Mouse (Mus musculus) midbrain, postnatal 0 days (tissue): ENCODE measurements around the gene Commd1. TPM values are rescaled to one million over a fixed set of nuclear protein-coding genes. Genes with fewer than 3 reads are reported as not detected.

Experiments used
- ATAC-seq: fragments of 200-750 bp; cut with Nextera tagmentation; 2 replicates; pipeline ENCODE4 v1.8.0; 2017; ENCODE audit warnings: moderate number of reproducible peaks, mild to moderate bottlenecking, moderate TSS enrichment, moderate library complexity; ENCODE audit not compliant: low FRiP score
- DNase-seq: peaks from one replicate; pipeline ENCODE4 v3.0.0-alpha.2; 2015; ENCODE audit warnings: low spot score
- H3K27ac ChIP-seq: fragments of 300-500 bp; sonication (generic); 2 replicates; pipeline ENCODE4 v1.5.1; 2014; ENCODE audit warnings: low read depth, mild to moderate bottlenecking, low read length, mixed read lengths
- H3K27me3 ChIP-seq: fragments of 300-500 bp; sonication (generic); 2 replicates; pipeline ENCODE4 v1.6.1; 2014; ENCODE audit warnings: low read length, control low read depth, mixed read lengths; ENCODE audit not compliant: insufficient read depth
- H3K36me3 ChIP-seq: fragments of 300-500 bp; sonication (generic); 2 replicates; pipeline ENCODE4 v1.6.1; 2014; ENCODE audit warnings: low read length, control low read depth, mixed read lengths; ENCODE audit not compliant: insufficient read depth
- H3K4me1 ChIP-seq: fragments of 300-500 bp; sonication (generic); 2 replicates; pipeline ENCODE4 v1.6.1; 2014; ENCODE audit warnings: mild to moderate bottlenecking, control low read depth, antibody characterized with exemption, low read length, mixed read lengths; ENCODE audit not compliant: insufficient read depth
- H3K4me2 ChIP-seq: fragments of 300-500 bp; sonication (generic); 2 replicates; pipeline ENCODE4 v1.6.1; 2014; ENCODE audit warnings: low read depth, mild to moderate bottlenecking, low read length, mixed read lengths; ENCODE audit not compliant: poor library complexity, severe bottlenecking
- H3K4me3 ChIP-seq: fragments of 300-500 bp; sonication (generic); 2 replicates; pipeline ENCODE4 v1.5.1; 2014; ENCODE audit warnings: low read depth, mild to moderate bottlenecking, low read length, moderate library complexity
- H3K9ac ChIP-seq: fragments of 300-500 bp; sonication (generic); replicated peaks from 2 replicates; pipeline ENCODE4 v1.6.1; 2014; ENCODE audit warnings: mild to moderate bottlenecking, low read length, moderate library complexity, mixed read lengths; ENCODE audit not compliant: poor library complexity, severe bottlenecking
- H3K9me3 ChIP-seq: fragments of 300-500 bp; sonication (generic); 2 replicates; pipeline ENCODE4 v1.6.1; 2016; ENCODE audit warnings: low read length, control low read depth
- CTCF ChIP-seq: IDR thresholded peaks from 2 replicates; pipeline ENCODE4 v1.5.1; 2016; ENCODE audit warnings: antibody characterized with exemption, mild to moderate bottlenecking
- WGBS: fragments of 180-500 bp; shearing (Covaris S2); extraction: QIAGEN DNeasy Blood & Tissue Kit; methylation state at CpG from one replicate; pipeline ENCODE4 v1.1.7; 2014; 5-methylcytosine and 5-hydroxymethylcytosine counted together
- polyA plus RNA-seq: library from polyadenylated mRNA; unstranded; fragments of >200 nt; fragmentation: Nextera tagmentation; extraction: Ambion mirVana; gene quantifications from 2 replicates; pipeline ENCODE4 v1.2.1, GENCODE M21; 2015
- total RNA-seq: library from RNA; depleted of rRNA; stranded (reverse); fragments of >200 nt; gene quantifications from 2 replicates; pipeline ENCODE4 v1.2.3, GENCODE M21; 2014

The Commd1 gene
- total and polyA plus RNA-seq, 2 experiments from 2014 or later, result 23.5 to 221 TPM

DNA sequence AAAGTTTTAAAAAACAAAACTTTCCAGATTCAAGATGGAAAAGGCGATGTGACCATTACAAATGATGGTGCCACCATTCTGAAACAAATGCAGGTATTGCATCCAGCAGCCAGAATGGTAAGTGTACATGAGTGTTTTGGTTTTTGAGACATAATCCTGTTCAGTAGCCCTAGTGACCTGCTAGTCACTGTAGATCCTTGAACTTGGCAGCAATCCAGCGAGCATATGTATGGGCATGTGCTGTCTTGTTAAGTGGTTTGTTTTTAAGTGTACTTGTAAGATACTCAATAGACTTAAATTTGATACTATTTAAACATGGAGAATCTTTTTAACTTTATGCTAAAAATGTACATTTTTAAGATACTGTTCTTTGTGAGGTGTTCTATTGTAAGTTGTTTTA is 12.1 kb upstream of the Commd1 start:
- Histone ChIP-seq H3K9me3 (no peaks in the 10 kb centered on the region), H3K4me1 (peaks cover 10% of the 10 kb centered on the region; the same call in 1 of the 2 replicates), H3K4me2 (no peak overlapping the region), H3K9ac (no peak overlapping the region), H3K27me3 (no peaks in the 10 kb centered on the region), H3K27ac (no peak overlapping the region), H3K36me3 (peaks cover 40% of the 10 kb centered on the region), H3K4me3 (no peak overlapping the region)
- DNase-seq (no peak), ATAC-seq (no peak)
- 91% methylated on average over 2 of the region's 2 CpGs for WGBS
- TF ChIP-seq CTCF, result no peak

DNA sequence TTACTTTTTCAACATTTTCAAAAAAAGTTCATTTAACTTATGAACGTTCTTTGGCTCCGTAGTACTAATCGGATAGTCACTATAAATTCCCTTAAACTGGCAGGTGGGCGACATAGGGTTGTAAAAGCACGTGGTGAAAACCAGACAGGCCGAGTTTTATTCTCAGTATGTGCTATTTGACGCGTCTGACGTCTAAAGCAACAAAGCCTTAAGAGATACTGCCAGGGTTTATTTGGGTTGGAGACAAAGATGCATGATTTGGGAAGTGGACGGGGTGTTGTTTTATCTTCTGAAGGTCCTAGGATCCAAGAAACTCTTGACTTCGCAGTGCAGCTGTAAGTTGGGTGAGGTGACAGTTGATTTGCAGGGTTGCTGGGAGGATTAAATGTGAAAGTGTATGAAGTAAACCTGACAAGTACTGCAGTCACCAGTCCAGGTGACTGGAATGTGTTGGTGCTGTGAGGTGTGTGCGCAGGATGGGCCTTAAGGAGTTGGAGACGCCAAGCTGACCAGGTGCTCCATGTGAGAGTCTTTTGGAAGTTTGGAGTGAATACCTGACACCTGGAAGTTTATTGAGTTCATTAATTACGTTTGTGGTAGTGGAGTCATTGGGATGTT is 9.1 kb upstream of the Commd1 start:
- H3K4me3 ChIP-seq, result peak overlapping the region; percentile 86
- H3K36me3 ChIP-seq, result peaks cover 19% of the 10 kb centered on the region
- H3K9ac ChIP-seq, result peak overlapping the region; percentile 92
- DNase-seq (no peak), ATAC-seq (no peak)
- peak overlapping the region; percentile 80 for H3K4me2 ChIP-seq
- H3K27ac ChIP-seq, result peak overlapping the region; percentile 90; the same call in 1 of the 2 replicates
- WGBS, result 12% methylated on average over 14 of the region's 14 CpGs
- no peaks in the 10 kb centered on the region for H3K27me3 ChIP-seq
- H3K4me1 ChIP-seq, result peaks cover 10% of the 10 kb centered on the region; the same call in 1 of the 2 replicates
- TF ChIP-seq CTCF, result no peak
- H3K9me3 ChIP-seq, result no peaks in the 10 kb centered on the region

DNA sequence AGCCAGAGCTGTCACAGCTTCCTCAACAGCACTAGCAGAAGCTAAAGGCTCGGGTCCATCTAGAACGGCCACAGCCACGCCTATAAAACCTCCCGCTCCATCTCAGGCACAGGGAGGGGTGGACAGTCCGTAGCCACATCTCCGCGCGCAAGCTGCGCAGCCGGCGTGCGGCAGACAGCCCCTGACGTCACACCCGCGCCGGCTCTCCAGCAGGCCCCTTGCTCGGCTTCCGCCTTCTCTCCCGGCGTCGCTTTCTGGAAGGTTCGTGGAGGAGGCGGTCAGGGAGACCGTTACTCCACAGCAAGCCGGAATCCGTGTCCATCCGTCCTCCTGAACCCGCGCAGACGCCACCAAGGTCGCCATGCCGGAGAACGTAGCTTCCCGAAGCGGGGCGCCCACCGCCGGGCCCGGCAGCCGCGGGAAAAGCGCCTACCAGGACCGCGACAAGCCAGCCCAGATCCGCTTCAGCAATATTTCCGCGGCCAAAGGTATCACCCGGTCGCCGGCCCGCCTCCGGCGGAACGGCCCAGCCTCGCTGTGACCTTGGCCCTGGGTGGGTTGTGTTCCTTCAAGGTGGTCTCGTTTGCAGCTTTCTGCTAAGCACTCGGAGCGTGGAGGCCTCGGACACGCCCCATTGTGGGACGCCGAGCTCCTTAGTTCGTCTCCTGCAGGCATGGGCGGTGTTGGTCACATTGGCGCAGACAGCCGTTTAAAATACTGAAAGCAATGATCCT is 8.4 kb upstream of the Commd1 start, which contains the start of gene Cct4:
TSS of gene Cct4 (plus strand) at position 127 of the 734 bp plus-strand sequence.
- Histone ChIP-seq H3K27me3 (no peaks in the 10 kb centered on the region), H3K9ac (peak within 1 kb of the TSS; percentile 92), H3K27ac (peak within 1 kb of the TSS; percentile 90), H3K4me2 (peak within 1 kb of the TSS; percentile 80), H3K36me3 (peaks cover 14% of the 10 kb centered on the region), H3K4me1 (peaks cover 10% of the 10 kb centered on the region; the same call in 1 of the 2 replicates), H3K4me3 (peak within 1 kb of the TSS; percentile 86), H3K9me3 (no peaks in the 10 kb centered on the region)
- WGBS, result under 1% methylated on average over 64 of the region's 66 CpGs
- no peak for TF ChIP-seq CTCF
- DNase-seq, result peak; percentile 96
- peak; percentile 98 for ATAC-seq

DNA sequence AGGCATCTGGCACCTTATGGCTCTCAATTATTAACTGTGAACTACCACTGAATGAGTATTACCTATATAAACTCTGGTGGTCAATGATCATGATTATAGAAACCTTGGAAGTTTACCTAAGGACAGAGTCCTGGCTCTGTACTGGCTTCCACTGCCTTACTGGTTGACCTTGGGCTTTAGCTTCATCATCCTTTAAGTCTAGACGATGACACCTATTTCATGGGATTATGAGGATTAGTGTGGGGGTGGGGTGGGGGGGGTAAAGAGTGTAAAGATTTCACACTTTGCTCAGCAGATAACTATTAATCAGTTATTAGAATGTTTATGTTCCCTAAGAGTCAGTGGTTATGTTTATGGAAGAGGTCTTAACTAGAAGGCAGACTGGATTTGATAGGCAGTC is 7.6 kb upstream of the Commd1 start:
- ATAC-seq (peak; percentile 10; the same call in 1 of the 2 replicates), DNase-seq (no peak)
- peak overlapping the region; percentile 90 for H3K27ac ChIP-seq
- peak overlapping the region; percentile 80 for H3K4me2 ChIP-seq
- H3K9ac ChIP-seq, result peak overlapping the region; percentile 92
- H3K36me3 ChIP-seq, result peaks cover 10% of the 10 kb centered on the region
- H3K27me3 ChIP-seq, result no peaks in the 10 kb centered on the region
- no peaks in the 10 kb centered on the region for H3K9me3 ChIP-seq
- peak overlapping the region; percentile 86 for H3K4me3 ChIP-seq
- WGBS, result 13% methylated on average over 1 of the region's 1 CpGs
- peaks cover 10% of the 10 kb centered on the region; the same call in 1 of the 2 replicates for H3K4me1 ChIP-seq
- TF ChIP-seq CTCF, result no peak

DNA sequence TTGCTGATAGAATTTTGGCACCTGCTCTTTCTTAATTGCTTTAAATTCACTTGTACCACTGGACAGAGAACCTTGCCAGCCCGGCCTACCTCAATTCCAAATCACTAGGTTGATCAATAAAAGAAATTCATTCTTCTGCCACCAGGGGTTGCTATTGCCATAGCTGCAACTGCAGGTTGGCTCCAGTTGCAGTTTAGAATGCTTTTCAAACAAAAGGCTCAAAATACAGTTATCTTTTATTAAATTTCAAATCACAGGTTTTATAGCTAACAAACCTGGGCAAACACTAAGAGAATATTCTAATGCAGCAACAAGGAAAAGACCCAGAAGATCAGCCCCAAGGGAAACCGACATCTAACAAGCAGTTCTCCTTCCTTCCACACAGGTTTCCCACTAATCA is 5.2 kb upstream of the Commd1 start:
- peak; percentile 83 for DNase-seq
- 44% methylated on average over 2 of the region's 2 CpGs for WGBS

DNA sequence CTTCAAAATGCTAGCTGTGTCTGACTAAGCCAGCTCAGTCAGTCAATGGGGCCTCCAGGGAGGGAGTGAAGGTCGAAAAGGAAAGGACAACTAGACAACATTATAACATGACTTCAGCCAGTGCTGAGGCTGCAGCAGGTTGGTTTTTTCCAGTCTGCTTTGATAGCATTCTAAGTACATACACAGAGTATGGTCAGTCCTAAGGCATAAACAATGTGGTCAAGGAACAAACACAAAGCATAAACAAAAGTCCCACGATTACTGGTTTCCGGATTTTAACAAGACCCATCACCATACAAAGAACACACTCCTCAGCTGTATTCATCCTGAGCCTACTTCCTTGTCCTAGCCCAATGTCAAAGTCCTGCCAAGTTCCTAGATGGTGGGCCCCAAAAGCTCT is 3.3 kb upstream of the Commd1 start:
- Histone ChIP-seq H3K9me3 (no peaks in the 10 kb centered on the region), H3K27ac (no peak overlapping the region)
- 87% methylated on average over 3 of the region's 3 CpGs for WGBS

More for the DNA sequence above, 5.2 kb upstream of the Commd1 start:
- Histone ChIP-seq H3K27me3 (no peaks in the 10 kb centered on the region), H3K4me3 (no peak overlapping the region), H3K27ac (no peak overlapping the region), H3K4me1 (peaks cover 9% of the 10 kb centered on the region; the same call in 1 of the 2 replicates), H3K9me3 (no peaks in the 10 kb centered on the region), H3K4me2 (no peak overlapping the region), H3K9ac (no peak overlapping the region), H3K36me3 (no peaks in the 10 kb centered on the region)
- peak; percentile 89 for TF ChIP-seq CTCF
- ATAC-seq, result no peak

More for the DNA sequence above, 3.3 kb upstream of the Commd1 start:
- H3K4me1 ChIP-seq, result peaks cover 2% of the 10 kb centered on the region; the same call in 1 of the 2 replicates
- no peak for TF ChIP-seq CTCF
- H3K9ac ChIP-seq, result no peak overlapping the region
- DNase-seq (no peak), ATAC-seq (no peak)
- no peaks in the 10 kb centered on the region for H3K36me3 ChIP-seq
- H3K4me3 ChIP-seq, result no peak overlapping the region
- H3K27me3 ChIP-seq, result no peaks in the 10 kb centered on the region
- H3K4me2 ChIP-seq, result no peak overlapping the region
